Mouse (Mus musculus): Measurements from ENCODE around the gene Fam24a.

Gene Fam24a

GRCm38 (mm10) chr7:131333564-131333963, at the start of gene Fam24a:
Gene Fam24a (plus strand): TSS chr7:131333864.
- DNase-seq, result no peak

- DNase-seq, result no peak
Measured at GRCm38 (mm10) chr7:131297151-131297550, 36.5 kb upstream of the Fam24a start.

DNA sequence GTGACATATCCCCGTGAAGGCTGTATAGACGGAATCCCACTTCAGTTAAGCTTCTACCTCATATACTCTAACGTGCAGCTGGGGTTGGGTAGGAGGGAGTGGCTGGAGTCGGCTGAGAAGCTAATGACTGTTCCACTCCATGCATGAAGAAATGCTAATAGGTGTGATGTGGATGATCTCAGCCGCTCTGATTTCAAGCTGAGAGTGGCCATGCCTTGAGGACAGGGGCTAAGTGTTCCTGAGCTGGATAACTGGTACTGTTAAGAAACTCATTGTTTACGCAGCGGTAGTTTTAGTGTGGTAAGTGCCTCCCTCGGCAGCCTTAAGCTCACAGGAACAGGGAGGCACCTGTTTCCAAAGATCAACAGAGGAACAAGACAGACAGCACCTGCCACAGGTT, 30.3 kb upstream of the Fam24a start:
- no peak for DNase-seq

DNA sequence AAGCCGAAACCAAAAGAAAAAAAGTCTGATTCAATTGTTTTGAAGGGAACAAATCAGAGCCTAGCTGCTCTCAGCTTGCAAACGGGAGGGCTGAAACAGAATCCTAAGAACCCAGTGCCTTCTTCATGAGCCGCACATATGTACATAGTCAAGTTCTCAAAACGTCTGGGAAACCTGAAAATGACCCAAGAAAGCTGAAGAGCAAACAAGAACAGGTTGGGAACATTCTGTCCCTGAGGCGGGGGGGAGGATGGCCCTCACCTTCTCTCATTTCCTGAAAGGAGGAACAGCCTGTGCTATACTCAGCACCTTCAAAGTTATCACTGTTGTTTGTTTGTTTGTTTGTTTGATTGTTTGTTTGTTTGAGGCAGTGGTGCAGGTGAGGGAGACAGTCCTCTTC, 26.9 kb upstream of the Fam24a start:
- DNase-seq, result no peak

GRCm38 (mm10) chr7:131314493-131314892, 19.2 kb upstream of the Fam24a start:
- no peak for DNase-seq

GRCm38 (mm10) chr7:131317587-131317986, 16.1 kb upstream of the Fam24a start:
- DNase-seq, result no peak

GRCm38 (mm10) chr7:131318340-131318739, 15.3 kb upstream of the Fam24a start:
- no peak for DNase-seq

DNA sequence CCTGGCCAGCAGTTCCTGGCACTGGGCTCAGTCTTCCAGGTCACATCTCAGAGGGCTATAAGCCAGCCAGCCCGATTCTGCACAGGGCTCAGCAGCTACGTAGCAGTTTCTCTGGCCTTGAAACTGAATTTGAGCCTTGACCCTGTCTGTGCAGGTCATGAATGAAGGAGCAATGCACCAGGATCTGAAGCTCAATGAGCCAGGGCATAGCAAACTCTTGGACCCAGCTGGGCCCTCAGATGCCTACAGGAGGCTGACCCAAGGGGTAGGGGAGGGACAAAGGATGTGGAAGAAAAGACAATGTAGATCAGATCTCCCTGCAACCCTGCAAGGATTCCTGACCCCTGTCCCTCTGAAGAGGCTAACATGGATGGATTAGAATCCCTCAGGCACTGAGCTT, 11.5 kb upstream of the Fam24a start, which contains the start of gene Cuzd1:
Cuzd1 (minus strand) TSS at position 101 of the 400 bp plus-strand sequence.
- DNase-seq, result no peak

GRCm38 (mm10) chr7:131327054-131327453, 6.6 kb upstream of the Fam24a start:
- no peak for DNase-seq

DNA sequence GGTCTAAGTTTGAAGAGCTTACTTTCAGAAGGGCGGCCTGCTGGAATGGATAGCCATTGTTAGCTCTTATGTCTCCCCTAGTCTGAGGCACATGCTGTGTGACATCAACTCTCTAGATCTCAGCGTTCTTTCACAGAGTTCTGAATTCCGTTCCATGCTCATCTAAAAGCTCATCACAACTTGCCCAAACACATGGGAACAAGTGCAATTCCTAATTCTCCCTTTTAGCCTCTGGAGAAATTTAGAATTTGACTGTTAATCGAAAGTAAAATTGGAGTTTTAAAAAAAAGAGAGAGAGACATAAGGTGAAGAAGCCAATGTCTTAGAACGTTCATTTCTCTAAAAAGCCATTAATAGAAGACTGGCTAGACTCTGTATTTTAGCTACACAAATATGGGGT, 4.2 kb upstream of the Fam24a start, which contains the start of gene Fam24b:
Fam24b (minus strand) TSS at position 101 of the 400 bp plus-strand sequence.
- no peak for DNase-seq

- no peak for DNase-seq
Measured at GRCm38 (mm10) chr7:131331688-131332087, 2.0 kb upstream of the Fam24a start.

DNA sequence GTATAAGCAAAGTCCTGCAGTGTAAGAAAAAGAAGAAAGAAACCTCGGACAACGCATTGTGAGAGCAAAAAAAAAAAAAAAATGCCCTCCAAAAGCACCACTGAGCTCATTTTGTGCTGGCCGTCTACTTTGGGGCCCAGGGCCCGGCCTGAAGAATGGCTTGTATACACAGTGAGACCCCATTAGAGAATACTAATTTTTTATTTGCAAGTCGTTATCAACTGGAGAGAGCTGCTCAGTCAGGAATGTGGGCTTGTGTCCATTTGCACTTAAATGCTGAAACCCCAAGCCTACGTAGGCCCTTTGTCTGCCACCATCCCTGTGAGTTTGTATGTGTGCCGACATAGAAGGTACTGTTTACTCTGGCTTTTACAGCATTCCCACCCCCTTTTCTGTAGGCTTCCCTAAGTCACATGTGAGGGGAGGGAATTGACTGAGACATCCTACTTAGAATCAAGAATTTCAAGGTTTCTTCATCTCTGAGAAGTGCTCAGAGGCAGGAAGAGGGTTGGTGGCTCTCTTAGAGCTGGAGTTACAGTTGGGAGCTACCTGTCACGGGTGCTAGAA, 3.9 kb downstream of the Fam24a start:
- no peak for DNase-seq

- no peak for DNase-seq
Measured at GRCm38 (mm10) chr7:131345856-131346541, 12.3 kb downstream of the Fam24a start.

GRCm38 (mm10) chr7:131356105-131356504, 22.4 kb downstream of the Fam24a start:
- no peak for DNase-seq

- no peak for DNase-seq
Measured at GRCm38 (mm10) chr7:131362269-131362614, 28.6 kb downstream of the Fam24a start.

DNA sequence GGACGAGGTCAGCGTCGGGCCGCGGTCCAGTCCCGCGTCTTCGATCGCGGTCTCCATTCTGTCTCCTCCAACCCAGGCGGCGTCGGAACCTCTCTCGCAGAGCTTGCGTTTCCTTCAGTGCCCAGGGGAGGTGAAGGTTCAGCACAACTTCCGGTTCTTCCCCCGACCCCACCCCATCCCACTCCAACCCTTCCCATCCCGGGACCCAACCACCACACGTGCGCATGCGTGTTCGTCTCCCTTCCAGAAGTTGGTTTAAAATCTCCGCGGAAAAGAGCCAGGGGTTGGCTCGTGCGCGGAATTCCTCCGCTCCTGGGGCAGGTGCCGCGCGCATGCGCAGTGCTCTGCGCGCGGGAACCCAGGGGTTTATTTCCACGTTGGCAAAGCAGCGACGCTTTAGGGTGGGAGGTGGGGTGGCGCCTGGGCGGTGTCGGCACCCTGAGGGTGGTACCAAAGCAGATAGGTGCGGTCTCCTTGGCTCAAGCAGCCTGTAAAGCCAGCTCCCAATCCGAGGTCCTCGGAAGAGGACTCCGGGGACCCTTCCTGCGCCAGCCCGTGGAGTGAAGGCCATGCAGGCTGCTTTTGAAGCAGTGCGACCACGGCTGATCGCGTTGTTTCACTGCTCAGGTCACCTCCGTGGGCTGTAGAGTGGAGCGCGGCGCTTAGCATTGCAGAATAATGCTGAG, 29.1 kb downstream of the Fam24a start, which contains the start of gene 2310057M21Rik:
2310057M21Rik (minus strand) TSS at position 145 of the 686 bp plus-strand sequence.
- peak; percentile 97 to 98 for DNase-seq

DNA sequence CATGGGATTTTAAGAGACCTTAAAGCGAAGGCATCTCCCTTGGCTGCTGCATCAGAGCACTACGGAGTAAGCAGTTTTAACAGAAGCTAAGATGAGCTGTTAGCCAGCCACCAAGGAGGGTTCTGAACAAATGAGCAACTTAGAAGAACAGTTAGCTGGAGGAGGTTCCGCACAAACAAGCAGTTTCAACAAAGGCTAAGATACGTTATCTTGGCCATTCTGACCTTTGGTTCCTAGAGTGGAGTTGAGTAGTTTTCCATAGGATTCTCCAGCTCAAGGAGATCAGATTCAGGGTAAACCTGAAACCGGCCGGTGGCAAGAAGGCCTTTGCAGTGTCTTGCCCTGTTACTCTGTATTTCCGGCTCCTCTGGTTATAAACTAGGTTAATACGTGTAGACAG, 30.5 kb downstream of the Fam24a start:
- no peak for DNase-seq

DNA sequence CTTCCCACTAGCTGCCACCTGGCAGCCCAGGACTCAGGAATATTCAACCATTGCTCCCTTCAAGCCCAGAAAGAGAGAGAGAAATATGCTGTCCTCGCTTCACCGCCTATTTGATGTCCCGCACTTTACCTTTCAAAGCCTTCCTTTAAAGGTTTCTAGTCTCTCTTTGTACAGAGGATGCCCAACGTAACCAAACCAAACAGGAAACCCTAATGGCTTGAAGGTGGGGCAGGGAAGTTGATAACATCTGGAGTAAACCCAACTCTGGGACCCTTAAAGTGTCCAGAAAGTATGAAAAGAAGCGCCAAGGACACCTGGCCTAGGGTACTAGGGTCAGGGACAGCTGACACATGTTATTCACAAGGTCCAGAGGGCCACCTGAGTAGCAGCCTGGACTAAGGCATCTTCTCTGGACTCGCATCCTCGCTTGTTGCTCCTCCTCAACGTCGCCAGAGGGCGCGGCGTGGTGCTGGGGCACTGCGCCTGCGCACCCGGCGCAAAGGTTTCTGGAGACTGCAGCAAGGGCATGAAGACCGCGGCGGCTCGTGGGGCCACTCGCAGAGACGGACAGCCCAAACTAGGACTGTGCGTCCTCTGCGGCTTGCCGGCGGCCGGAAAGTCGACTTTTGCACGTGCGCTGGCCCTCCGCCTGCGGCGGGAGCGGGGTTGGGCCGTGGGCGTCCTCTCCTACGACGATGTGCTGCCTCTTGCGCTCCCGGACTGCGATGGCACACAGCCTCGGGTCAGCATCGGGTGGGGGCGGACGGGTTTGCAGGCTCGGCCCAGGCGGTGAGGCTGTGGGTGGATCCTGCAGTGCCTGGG, 37.2 kb downstream of the Fam24a start, which contains the start of gene Pstk:
Pstk (plus strand) TSS at position 494 of the 822 bp plus-strand sequence.
- peak; percentile 89 to 94 for DNase-seq

DNA sequence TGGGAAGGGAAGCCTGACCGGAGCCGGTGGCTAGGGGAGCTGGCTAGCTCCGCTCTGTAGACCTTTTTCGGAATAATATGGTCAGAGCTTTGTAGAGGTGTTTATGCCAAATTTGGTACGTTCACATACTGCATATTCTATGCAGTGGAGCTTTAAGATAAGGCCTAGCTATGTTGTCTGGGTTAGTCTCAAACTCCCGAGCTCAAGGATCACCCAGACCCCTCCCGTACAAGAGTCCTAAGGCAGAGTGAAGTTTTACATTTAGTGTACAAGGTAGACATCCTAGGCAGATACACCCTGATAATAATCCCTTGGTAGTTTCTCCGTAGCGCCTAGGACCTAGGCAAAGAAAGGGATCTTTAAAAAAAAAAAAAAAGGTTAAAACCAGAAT, 37.8 kb downstream of the Fam24a start:
- no peak for DNase-seq

DNA sequence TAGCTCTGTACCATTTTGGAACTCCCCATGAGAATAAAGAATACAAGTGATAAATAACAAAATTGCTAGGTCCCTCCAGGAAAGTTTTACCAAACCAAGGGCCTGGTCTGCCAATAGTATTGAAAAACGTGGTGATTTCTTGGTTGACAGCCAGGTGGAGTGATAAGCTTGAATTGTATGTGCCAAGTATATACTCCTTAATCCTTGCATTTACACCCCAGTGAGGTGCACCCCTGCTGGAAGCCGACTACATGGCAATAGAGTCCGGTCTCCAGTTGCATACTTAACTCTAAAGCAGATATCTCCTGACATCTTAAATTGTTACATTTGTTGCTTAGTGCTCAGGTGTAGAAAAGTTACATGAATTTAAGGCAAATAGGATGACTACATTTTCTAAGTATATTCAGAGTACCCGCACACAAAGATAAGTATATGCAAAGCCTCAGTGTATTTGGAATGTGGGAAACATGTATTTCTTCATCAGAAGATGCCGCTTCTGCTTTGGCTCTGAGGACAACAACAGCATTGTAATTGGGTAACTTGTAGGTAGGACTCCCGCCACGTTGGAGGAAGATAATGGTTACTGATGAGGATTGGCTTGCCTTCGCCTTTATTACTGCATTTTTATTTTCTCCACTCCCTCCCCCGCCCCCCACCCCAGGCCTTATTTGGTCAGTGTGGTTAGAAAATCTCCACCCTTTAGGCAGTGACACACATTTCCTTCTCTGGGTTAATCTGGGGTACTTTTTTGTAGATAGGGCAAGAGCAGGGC, 38.4 kb downstream of the Fam24a start:
- no peak for DNase-seq

All from kidney, postnatal 25 days (tissue).